Mouse (Mus musculus) G1E-ER4 (cell line): ENCODE data around the gene Gm8159. TPM values are rescaled to one million over a fixed set of nuclear protein-coding genes. Genes with fewer than 3 reads are reported as not detected.
"Not testable (repeated sequence)": the region's sequence is repeated elsewhere in the genome, so short reads cannot be mapped to it uniquely, and the experiment has no call there.

ENCODE experiments used
- GATA1 ChIP-seq: IDR thresholded peaks from one replicate; pipeline ENCODE4 v1.8.0; 2012; ENCODE audit warnings: low read length, inconsistent platforms
- polyA plus RNA-seq: library from polyadenylated mRNA; stranded (reverse); fragments of >175 nt; gene quantifications from 2 replicates; pipeline ENCODE4 v1.2.3, GENCODE M21; 2012

Gene Gm8159
- polyA plus RNA-seq = not detected in 2 replicates

DNA sequence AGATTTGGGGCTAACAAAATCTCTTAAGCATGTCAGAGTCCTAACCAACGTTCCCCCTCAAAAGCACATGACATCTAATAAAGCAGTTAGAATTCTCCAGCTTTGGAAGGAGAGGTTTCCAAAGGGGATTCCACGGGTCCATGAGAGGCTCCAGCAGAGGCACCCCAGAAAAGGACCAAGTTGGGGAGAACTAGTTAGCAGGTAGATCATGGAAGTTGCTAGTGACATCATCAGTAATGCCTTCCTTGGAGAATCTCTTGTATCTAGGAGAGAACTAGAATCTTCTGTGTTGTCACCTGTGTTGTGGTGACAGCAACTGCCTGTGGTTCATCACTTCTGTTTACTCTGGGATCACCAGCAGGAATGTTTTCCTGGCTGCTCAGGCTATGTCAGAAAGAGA lies at the start of gene Gm8159:
Gene Gm8159 (plus strand): TSS at position 301 of the 400 bp plus-strand sequence.
- TF ChIP-seq GATA1 = not testable (repeated sequence)

DNA sequence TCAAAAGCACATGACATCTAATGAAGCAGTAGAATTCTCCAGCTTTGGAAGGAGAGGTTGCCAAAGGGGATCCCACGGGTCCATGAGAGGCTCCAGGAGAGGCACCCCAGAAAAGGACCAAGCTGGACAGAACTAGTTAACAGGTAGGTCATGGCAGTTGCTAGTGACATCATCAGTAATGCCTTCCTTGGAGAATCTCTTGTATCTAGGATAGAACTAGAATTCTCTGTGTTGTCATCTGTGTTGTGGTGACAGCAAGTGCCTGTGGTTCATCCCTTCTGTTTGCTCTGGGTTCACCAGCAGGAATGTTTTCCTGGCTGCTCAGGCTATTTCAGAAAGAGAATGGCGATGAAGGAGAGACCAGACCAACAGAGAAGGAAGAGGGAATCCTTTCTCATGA lies 31.7 kb downstream of the Gm8159 start, which contains the start of gene Gm3239:
Gene Gm3239 (plus strand): TSS at position 301 of the 400 bp plus-strand sequence.
- TF ChIP-seq GATA1 = not testable (repeated sequence)

Other genes with a start within 250 kb of the Gm8159 start
- gene Gm3159, start 234.8 kb upstream of the Gm8159 start, polyA plus RNA-seq = not detected in 2 replicates
- gene Gm3164, start 216.9 kb upstream of the Gm8159 start, polyA plus RNA-seq = not detected in 2 replicates
- not detected in 2 replicates for gene Gm3173, start 201.4 kb upstream of the Gm8159 start, polyA plus RNA-seq
- not detected in 2 replicates for gene Gm3182, start 150.6 kb upstream of the Gm8159 start, polyA plus RNA-seq
- gene Gm3047, start 76.9 kb upstream of the Gm8159 start, polyA plus RNA-seq = not detected in 2 replicates
- gene Gm3239, start 31.8 kb downstream of the Gm8159 start, polyA plus RNA-seq = not detected in 2 replicates
- not detected in 2 replicates for gene Gm7876, start 76.9 kb downstream of the Gm8159 start, polyA plus RNA-seq
- gene Gm3252, start 94.4 kb downstream of the Gm8159 start, polyA plus RNA-seq = not detected in 2 replicates
- not detected in 2 replicates for gene Gm9602, start 144.0 kb downstream of the Gm8159 start, polyA plus RNA-seq
- gene Gm3269, start 205.8 kb downstream of the Gm8159 start, polyA plus RNA-seq = not detected in 2 replicates
- not detected in 2 replicates for gene Gm3264, start 223.2 kb downstream of the Gm8159 start, polyA plus RNA-seq